Comparison of ENCODE assay signal across 20 mouse cellular contexts in genomic region chr17:51759509-51759908, GRCm38 (mm10).
DNase-seq lines count a peak whose midpoint lies in the region; ATAC-seq and TF ChIP-seq lines count a peak whose summit lies in the region.
"Had no signal": no experiment of that assay in that cellular context is flagged by ENCODE, and none has a peak within 500 bp of the region (broad histone marks: within the 10 kb centered on the region; RNA-seq: fewer than 3 reads in every experiment).

No protein-coding gene starts in this region.

- TF ChIP-seq CTCF in MEL (IDR thresholded peaks at IDR 0.05 in 2 of 3, conservative IDR thresholded peaks at IDR 0.05 in 1 of 3; ENCODE audit: control insufficient read depth in 1 of 3, insufficient read depth in 1 of 3, low read depth in 2 of 3, low read length in 3 of 3, poor library complexity in 1 of 3, severe bottlenecking in 1 of 3), result no peak

- no peak for TF ChIP-seq POLR2A in MEL (IDR thresholded peaks at IDR 0.05; ENCODE audit: control insufficient read depth in 1 of 2, insufficient read depth in 1 of 2, low read depth in 1 of 2, low read length in 2 of 2, poor library complexity in 1 of 2)

- DNase-seq in left cerebral cortex, postnatal 4 days, result peak; percentile 5
- no peak for DNase-seq in left cerebral cortex, adult 18-20 months (ENCODE audit: low spot score in 2 of 2)
- peak; percentile 8 for DNase-seq in MEL (ENCODE audit: low read depth, low spot score)
- no peak for DNase-seq in forebrain, embryonic 10.5 days (ENCODE audit: extremely low spot score, low spot score)
- DNase-seq in kidney, postnatal 10 days, result no peak
- DNase-seq: adrenal gland, postnatal 10 days; adrenal gland, postnatal 36 days; cerebellum, adult 18-20 months; cerebellum, adult 9-11 months; cerebellum, postnatal 36 days; gastrocnemius, postnatal 10 days; heart, adult 18-20 months; heart, postnatal 10 days; heart, postnatal 36 days had no signal

- no peaks in the 10 kb centered on the region for H3K36me3 ChIP-seq in MEL (ENCODE audit: control insufficient read depth in 1 of 2, insufficient read depth in 2 of 2, low read length in 2 of 2)
- H3K36me3 ChIP-seq in forebrain, embryonic 10.5 days (replicated peaks), result peaks cover 41% of the 10 kb centered on the region
- H3K36me3 ChIP-seq: heart, embryonic 15.5 days had no signal

- H3K4me3 ChIP-seq in MEL (ENCODE audit: control insufficient read depth in 1 of 2, insufficient read depth in 1 of 2, low read depth in 2 of 2, low read length in 2 of 2), result no peak overlapping the region
- H3K4me3 ChIP-seq in forebrain, embryonic 10.5 days, result no peak overlapping the region
- H3K4me3 ChIP-seq: heart, embryonic 12.5 days; heart, embryonic 15.5 days; hindbrain, embryonic 10.5 days had no signal

- WGBS in forebrain, embryonic 10.5 days, result 88% methylated on average over 4 of the region's 4 CpGs

- no peak overlapping the region for H3K9ac ChIP-seq in MEL (ENCODE audit: control insufficient read depth, low read depth, low read length, poor library complexity, severe bottlenecking)
- H3K9ac ChIP-seq: heart, embryonic 12.5 days; heart, embryonic 15.5 days had no signal

- ATAC-seq in granulocyte monocyte progenitor cell, adult 5-6 weeks (replicated peaks; ENCODE audit: poor library complexity, severe bottlenecking), result peak; percentile 31; the same call in 1 of the 2 replicates
- ATAC-seq: intestine, postnatal 0 days; Patski had no signal

- H3K79me2 ChIP-seq in MEL (ENCODE audit: control insufficient read depth, insufficient read depth, low read length, poor library complexity), result no peaks in the 10 kb centered on the region

- intact Hi-C loops in left cerebral cortex, postnatal 4 days (cut with DNase I), result no loop called here

- no peak for TF ChIP-seq RAD21 in MEL (IDR thresholded peaks at IDR 0.05; ENCODE audit: low read depth, low read length)

- no peak overlapping the region for H3K27ac ChIP-seq in MEL (ENCODE audit: control insufficient read depth, low read depth, low read length)
- no peak overlapping the region for H3K27ac ChIP-seq in forebrain, embryonic 10.5 days
- H3K27ac ChIP-seq: heart, embryonic 15.5 days; hindbrain, embryonic 10.5 days had no signal

- H3K9me3 ChIP-seq in MEL (replicated peaks; ENCODE audit: insufficient read depth, low read length), result no peaks in the 10 kb centered on the region
- H3K9me3 ChIP-seq in forebrain, embryonic 10.5 days, result no peaks in the 10 kb centered on the region
- H3K9me3 ChIP-seq: heart, embryonic 12.5 days; heart, embryonic 15.5 days; hindbrain, embryonic 10.5 days had no signal

- peaks cover 0 to 2% of the 10 kb centered on the region in 2 experiments; a peak in 1 of 4 replicates for H3K27me3 ChIP-seq in MEL (ENCODE audit: control insufficient read depth in 1 of 2, insufficient read depth in 2 of 2, low read length in 2 of 2)
- H3K27me3 ChIP-seq in forebrain, embryonic 10.5 days (ENCODE audit: poor library complexity, severe bottlenecking), result no peaks in the 10 kb centered on the region
- H3K27me3 ChIP-seq: heart, embryonic 12.5 days; heart, embryonic 15.5 days had no signal

- no peak for TF ChIP-seq EP300 in MEL (IDR thresholded peaks at IDR 0.05; ENCODE audit: low read depth in 1 of 2, low read length in 2 of 2)

- H3K4me1 ChIP-seq in MEL (ENCODE audit: control insufficient read depth in 1 of 2, insufficient read depth in 2 of 2, low read length in 2 of 2), result no peaks in the 10 kb centered on the region
- H3K4me1 ChIP-seq in forebrain, embryonic 10.5 days, result peaks cover 14% of the 10 kb centered on the region
- H3K4me1 ChIP-seq: heart, embryonic 12.5 days; heart, embryonic 15.5 days; hindbrain, embryonic 10.5 days had no signal

TF ChIP-seq in MEL, 35 proteins besides CTCF, POLR2A, EP300 and RAD21:
- no peak for TF ChIP-seq SIN3A (IDR thresholded peaks at IDR 0.05; ENCODE audit: low read length)
- TF ChIP-seq KAT2A (conservative IDR thresholded peaks at IDR 0.05; ENCODE audit: low read depth, low read length), result no peak
- TF ChIP-seq ZNF384 (IDR thresholded peaks at IDR 0.05; ENCODE audit: low read depth, low read length), result peak; percentile 36; the same call in 1 of the 2 replicates
- no peak for TF ChIP-seq TCF12 (IDR thresholded peaks at IDR 0.05; ENCODE audit: low read depth, low read length)
- no peak for TF ChIP-seq GATA1 (IDR thresholded peaks at IDR 0.05; ENCODE audit: low read depth, low read length)
- TF ChIP-seq POLR2AphosphoS2 (IDR thresholded peaks at IDR 0.05; ENCODE audit: low read length), result no peak

Comparison
In these comparisons a context has a peak if more than half of its experiments do, and no peak if none do; other contexts are left out.
1. DNase-seq: peak in left cerebral cortex, postnatal 4 days (single experiment) and MEL (single experiment); none in left cerebral cortex, adult 18-20 months (0 of 2), forebrain, embryonic 10.5 days (single experiment) and kidney, postnatal 10 days (single experiment).